Mouse (Mus musculus) kidney, postnatal 25 days (tissue): ENCODE measurements around the gene Spout1.
"Not testable (repeated sequence)": the region's sequence is repeated elsewhere in the genome, so short reads cannot be mapped to it uniquely, and the experiment has no call there.

ENCODE experiments used
- DNase-seq, 2 experiments: peaks; one replicate each; pipeline ENCODE4 v3.0.0; 2021; ENCODE audit warnings: mixed read lengths in 2 of 2

The Spout1 gene

DNA sequence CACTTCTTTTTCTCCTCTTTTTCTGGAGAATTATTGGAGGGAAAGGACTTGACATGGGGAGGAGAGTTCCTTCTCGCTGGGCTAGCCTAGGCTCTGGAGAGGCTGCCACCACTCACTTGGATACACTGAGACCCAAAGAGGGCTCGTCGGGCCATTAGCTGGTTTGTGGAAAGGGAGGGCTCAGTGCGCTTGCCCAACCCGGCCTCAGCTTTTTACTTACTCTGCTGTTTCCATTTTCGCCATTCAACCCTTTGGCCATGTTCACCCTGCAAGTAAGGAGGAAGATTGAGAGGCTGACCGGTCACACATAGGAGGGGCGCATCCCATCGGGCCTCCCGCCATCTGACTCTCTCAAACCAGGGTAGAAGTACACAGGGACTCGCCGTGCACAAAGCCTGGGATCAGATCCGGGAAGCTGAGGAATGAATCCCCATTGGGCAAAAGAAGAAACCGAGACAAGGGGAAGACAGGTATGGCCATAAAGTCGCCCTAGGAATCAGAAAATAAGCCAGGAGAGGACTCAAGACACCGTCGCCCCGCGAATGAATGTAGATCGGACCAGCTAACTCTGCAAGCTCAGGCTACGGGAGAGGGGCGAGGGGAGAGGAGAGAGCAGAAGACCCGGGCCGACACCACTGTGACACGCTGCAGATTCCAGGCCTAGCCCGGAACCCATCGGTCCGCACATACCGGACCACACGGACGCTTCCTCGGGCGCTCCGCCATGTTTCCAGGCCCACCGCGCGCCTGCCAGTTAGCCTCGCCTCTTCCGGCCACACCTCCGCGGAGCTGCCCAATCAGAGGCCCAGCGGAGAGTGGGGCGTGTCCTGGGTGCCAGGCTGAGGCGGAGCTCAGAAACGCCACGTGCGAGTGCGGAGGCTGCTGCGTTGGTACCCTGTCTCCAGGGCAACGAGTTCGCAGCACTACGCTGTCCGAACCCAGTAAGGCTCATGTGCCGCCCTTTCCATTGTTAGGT, at the start of gene Spout1:
Spout1 (minus strand) TSS at position 760 of the 976 bp plus-strand sequence.
- peak; percentile 96 to 98 for DNase-seq

DNA sequence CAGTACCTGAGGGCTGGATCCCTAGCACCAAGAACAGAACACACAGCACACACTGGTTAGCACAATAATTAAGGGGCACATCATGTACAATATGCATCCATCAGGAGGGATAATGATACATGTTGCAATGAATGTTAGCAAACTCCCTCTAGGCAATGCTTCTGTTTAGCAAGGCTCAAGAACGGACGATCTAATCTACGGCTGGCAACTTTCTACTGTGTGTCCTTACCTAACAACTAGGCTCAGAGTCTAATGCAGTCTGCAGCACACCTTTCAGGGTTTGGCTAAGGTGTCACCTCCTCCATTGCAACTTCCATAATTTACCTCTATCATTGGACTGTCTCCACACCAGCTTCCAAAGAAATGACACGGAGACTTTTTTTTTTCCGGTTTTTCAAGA, 38.0 kb upstream of the Spout1 start:
- no peak for DNase-seq

DNA sequence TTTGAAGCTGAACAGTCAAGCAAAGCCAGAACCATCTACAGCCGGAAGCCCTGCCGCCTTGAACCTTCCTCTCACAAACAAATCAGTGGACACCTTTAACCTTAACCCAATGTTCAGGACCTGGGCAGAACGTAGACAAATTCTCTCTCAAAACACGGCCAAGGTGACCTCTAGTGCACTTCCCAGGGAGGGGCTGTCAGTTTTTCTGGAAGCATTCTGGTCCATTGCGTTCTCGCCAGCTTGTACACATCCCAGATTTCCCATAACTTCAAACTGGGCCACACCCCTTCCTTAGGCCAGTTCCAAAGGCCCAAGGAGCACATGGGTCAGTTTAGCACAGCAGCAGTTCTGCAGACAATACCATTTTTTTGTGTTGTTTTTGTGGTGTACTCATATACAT, 37.2 kb upstream of the Spout1 start:
- peak in 1 of 2 experiments; percentile 67 for DNase-seq

DNA sequence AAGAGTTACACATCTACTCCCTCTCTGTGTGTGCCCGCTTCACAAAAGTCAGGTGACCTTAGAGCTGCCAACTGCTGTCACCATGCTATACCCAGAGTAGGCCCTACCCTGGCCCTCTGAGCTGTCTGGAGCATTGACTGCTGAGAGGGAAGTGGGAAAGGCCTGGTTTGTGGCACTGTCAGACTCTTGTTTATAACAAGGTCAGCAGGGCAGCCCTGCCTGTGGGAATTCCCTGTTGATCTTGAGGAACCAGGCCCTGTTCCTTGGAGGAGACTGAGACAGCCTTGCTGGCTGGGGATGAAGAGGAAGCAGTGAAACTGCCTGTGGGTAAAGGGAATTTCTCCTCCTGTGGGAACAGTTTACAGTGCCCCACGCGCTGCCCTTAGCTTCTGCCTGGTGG, 36.5 kb upstream of the Spout1 start:
- DNase-seq, result no peak

DNA sequence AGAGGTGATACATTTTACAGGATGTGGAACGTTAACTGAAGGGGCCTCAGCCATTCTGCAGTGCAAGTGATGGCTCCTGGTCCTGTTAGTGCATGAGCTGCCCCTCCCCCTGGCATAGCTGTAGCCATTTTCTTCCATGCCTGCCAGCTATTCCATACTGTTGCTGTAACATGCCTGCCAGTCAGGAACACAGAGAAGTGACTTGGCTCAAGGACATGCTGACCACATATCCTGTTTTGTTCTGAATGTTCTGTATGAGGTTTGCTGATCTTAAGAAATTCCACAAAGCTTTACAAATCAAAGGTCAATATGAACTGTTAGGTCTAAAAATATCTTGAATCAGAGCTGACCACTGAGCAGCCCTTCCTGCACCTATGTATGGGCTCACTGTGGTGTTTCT, 34.7 kb upstream of the Spout1 start:
- DNase-seq, result peak; percentile 42 to 48

DNA sequence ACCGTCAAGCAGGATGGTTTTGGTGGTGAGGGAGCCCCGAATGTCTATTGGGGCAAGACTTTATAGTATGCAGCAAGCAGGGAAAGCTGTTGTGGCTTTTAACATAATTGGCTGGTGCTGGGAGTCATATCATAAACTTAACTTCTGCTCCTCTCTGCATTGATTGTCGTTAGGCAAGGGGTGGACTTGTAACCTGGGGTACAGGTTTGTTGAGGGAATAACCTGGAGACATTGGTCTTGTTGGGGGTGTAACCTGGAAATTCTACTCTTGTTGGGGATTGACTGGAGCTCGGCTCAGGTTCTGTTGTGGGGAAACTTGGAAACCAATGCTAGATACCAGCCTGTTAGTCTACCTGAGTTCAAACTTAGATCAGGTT, 33.9 kb upstream of the Spout1 start:
- no peak for DNase-seq

DNA sequence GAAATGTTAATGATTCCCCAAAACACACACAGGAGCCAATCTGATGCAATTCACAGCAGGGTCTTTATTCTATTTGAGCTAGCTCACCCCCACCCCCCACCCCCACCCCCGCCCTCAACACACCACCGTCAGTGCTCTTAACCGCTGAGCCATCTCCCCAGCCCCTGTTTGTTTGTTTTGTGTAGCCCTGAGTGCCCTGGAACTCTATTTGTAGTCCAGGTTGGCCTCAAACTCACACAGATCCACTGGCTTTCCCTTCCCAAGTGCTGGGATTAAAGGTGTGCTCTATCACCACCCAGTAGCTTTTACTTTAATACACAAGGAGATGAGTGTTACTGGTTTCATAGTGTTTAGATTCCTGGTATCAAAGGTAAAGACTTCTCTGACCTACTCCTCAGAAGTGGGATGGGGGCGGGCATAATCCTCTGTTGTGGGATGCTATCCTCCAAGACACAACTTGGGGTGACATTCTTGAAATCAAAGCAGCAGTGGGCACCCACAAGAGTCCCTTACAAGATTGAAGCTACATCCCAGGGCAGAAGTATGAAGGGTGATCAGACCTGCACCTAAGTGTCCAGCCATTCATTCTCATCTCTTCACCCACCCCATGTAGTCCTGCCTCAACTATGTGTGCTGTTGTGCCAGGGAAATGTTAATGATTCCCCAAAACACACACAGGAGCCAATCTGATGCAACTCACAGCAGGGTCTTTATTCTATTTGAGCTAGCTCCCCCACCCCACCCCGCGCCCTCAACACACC, 33.3 kb upstream of the Spout1 start:
- DNase-seq, result no peak

DNA sequence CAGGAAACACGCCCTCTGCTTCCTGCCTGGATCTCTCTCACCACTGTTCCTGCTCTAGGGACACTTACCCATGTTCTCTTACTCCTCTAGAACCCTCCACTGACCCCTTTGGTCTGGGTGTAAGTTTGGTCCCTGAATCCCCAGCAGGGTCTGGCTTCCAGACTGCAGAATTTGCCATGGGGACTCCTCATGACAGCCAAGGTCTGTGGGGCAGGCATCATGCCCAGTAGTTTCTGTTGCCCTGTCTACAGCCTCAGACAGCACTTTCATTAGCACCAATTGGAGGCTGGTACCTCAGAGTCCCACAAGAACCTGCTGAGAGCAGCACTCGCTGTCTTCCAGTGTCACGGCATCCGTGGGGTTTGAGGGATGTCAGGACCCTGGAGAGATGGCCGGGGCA, 29.6 kb upstream of the Spout1 start:
- DNase-seq, result no peak

DNA sequence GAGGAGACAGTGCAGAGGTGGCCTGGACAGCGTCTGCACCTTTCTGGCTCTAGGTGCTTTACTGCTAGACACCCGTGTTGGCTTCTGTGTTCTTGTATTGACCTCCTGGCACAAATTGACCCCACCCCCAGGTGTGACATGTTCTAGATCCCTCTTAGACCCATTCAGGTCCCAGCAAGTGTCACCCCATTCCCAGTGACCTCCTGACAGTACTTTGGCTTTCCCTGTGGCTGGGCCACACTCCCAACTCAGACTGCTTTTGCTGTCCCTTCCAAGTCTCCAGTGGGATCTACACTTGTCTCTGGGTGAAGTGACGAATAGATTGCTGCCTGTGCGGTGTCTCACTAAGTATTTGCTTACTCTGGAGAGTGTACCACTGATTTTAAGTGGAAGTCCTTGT, 29.1 kb upstream of the Spout1 start:
- no peak for DNase-seq

DNA sequence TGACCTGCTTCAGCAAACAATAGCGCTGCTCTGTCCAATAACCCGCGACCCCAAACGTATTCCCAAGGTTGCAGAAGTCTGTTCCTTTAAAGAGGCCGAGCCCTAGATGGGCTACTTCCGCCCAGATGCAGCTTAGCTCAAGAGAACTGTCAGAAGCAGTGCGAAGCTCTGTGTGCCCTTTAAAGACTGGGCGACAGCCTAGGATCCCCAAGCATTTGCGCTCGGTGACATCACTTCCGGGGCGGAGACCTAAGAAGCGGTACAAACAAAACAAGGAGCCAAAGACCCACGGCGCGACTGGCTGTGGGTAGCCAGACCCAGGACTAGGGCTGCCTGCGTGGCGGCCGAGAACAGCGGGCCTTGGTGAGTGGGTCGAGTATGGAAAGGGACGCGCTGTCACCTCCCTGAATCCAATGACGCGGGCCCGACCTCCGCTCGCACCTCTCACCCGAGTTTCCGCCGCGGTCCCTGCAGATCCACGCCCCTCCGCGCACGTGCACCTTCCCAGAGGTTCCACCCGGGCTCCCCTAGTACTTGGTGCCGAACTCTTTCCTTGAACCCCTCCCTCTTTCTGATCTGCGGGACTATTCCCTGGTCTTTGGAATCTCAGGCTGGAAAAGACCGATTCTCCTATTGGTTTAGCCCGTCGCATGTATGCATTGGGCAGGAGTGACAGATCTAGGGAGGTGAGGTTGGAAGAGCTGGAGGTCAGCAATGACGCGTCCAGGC, 27.5 kb upstream of the Spout1 start, which contains the start of gene Kyat1:
Kyat1 (minus strand) TSS at position 219 of the 729 bp plus-strand sequence.
- DNase-seq, result peak; percentile 97 to 98

DNA sequence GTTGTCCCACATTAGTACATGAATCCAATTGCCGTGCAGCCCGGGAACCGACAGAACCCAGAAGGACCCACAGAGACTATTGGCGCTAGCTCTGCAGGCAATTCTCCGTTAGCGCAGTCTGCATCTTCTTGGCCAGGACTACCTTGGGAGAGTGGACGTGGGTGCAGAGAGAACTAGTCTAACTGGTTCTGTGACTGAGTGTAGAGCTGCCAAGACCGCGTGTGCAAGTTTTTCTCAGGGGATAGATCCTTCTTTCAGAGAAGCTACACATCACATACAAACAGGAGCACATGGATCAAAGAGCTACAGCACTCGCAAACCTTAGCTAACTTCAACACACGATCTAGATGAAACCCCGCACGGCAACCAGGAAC, 27.0 kb upstream of the Spout1 start:
- peak; percentile 52 to 78 for DNase-seq

DNA sequence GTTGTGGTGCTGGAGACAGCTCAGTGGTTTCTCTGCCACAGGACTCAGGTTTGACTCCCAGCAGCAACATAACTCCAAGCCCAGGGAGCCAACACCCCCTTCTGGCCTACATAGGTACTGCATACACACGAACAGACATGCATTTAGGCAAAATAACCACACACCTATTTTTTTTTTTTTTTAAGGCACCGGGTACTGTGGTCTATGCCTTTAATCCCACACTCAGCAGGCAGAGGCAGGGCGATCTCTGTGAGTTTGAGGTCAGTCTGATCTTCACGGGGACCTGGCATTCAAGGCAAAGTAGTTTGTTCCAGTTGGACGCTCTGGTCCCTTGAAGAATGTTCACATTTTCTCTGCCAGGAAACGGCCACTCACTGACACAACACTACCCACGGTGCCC, 25.2 kb upstream of the Spout1 start:
- DNase-seq, result peak; percentile 34 to 52

DNA sequence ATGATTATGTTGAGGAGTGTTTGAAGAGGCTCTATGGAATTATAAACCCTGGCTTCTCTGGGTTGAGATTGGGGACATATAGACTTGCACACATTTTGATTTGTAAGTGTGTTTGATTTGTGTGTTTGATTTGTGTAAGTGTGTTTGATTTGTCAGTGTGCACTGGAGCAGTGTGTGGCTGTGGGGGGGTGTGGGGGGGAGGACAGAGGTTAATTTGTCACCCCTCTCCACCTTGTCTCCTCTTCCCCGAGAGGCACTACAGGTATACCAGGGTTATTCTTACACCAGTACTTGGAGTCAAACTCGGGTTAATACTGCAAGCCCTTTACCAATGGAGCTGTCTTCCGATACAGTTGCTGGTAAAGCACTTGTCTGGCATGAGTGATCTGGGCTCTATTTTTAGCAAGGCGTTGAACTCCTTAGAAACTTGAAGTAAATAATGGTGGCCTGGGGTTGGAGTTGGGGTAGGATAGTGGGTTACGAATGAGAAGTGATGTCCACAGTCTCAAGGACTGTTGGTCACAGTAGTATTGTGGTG, 22.2 kb upstream of the Spout1 start:
- no peak for DNase-seq

DNA sequence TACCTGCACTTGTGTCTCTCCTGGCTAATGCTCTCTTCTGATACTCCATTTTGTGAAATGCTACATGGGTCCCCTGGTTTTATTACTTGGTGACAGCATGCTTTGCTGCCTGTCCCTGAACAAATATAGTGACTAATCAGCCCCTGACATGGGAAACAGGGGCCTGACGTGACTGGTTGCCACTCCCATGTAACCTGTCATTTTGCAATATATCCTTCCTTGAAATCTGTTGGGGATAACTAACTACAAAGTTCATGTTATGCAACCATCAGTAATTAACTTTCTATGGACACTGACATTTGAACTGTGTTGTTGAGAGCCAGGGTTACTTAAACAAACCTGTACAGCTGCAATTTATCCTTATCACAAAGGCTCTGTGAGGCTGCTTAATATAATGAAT, 21.7 kb upstream of the Spout1 start:
- no peak for DNase-seq

DNA sequence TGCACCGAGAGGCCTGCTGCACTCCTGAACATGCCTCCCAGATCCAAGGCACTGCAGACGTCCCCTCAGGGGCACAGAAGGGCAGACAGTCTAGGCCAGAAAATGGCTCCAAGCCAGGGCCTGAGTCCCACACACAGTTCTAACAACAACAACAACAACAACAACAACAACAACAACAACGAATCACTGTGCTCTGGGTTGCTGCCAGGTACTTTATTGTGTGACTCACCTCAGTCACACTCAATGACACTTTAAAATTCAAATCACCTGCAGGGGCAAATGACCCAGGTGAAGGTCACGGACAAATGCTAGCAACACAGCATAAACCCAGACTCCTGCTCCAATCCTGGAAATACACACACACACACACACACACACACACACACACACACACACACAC, 19.8 kb upstream of the Spout1 start:
- DNase-seq, result peak; percentile 60 to 75

DNA sequence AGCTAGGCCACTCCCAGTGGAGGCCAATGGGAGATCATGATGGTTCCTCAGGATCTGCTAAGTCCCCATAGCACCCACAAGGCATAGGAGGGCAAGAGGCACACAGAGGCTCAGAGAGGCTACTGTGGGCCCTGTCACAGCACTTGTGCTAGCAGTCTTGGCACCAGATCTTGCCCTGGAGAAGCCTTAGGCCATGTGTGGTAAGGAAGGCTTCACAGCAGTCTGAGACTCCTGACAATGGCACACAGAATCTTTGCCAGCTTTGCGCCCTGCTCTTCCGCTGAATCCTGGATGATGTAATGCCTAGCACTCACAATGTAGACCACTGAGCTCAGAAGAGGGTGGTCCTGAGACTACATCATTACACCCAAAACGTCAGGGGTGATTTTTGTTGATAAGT, 16.4 kb upstream of the Spout1 start:
- DNase-seq, result no peak

DNA sequence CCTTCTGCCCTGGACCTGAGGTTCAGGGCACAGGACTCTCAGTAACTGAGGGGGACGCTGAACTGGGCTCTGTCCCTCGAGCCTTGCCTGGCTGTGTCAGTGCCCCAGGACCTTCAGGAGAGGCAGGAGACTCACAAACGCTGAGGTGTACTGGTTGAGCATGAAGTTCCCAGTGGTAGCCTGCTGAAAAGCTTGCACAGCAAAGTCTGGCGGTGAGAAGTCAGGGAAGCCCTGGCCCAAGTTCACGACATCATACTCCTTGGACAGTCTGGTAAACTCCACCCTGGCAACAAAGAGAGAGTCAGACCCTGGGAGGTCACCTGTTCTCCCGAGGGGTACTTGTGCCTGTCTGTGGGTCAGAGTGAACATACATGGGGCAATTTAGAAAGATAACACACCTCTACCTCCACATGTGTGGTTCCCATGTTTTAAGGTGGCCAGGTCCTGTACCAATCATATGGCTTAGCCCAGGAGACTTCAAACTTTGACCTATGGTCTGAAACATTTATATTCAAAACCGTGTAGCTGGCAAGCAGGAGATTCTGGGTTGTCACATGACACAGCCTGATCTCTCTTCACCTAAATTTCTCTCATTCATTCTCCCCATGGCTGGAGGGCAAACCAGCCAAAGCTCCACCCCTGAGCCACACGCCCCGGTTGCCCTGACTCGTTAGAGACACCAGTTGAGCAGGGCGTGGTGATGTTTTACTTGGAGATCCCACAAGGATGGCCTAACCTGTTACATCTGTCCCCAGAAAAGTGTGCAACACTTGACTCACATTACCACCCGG, 13.7 kb upstream of the Spout1 start:
- DNase-seq, result peak; percentile 52 to 84

DNA sequence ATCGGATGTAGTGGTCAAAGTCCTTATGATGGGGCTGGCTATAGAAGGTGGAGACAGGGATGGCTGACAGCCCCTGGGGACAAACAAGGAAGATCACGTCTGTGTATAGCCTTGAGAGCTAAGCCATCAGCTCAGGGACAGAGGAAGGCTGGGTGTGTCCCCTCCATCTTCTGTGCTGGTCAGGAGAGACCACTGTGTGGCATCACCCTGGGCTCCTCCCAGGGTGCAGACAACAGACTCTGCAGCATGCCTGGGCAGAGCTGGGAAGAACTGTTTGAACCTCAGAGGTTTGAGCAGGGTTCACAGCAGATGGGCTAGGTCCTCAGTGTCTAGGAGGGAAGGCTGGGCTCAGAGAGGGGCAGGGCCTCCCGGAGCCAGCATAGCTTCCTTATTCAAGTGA, 7.4 kb upstream of the Spout1 start:
- no peak for DNase-seq

DNA sequence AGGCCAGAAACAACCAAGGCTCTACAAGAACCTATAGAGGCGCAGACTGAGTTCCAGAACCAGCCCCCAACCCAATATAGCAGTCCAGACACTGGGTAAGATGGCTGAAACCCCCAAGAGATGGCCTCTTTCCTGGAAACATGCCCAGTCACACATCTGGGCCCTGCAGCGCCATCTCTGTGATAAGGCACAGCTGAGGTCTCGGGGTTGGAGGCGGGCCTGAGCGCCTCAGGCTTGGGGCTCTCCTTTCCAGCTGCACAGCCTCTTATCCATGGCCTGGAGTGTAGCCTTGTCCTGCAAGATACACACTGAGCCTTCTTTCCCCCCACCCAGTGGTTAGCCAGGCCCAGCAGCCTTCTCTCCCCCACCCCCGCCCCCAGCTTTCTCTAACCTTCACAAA, 7.0 kb upstream of the Spout1 start:
- no peak for DNase-seq

DNA sequence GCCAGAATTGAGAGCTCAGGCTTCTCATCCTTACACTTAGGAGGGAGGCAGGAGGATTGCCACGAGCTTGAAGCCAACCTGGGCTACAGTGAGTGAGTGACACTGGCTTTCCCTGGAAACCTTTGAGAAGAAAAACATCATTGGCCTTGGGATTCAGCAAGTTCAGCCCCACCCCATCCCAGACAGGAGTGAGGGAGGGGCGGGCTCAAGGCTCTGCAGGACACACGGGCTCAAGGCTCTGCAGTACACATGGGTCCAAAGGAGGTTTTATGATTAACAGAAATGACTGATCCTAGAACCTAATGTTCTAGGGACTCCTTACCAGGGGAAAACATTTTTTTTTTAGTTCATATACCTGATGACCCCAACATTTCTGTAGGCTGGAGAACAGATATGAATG, 5.5 kb upstream of the Spout1 start:
- peak; percentile 65 to 90 for DNase-seq

DNA sequence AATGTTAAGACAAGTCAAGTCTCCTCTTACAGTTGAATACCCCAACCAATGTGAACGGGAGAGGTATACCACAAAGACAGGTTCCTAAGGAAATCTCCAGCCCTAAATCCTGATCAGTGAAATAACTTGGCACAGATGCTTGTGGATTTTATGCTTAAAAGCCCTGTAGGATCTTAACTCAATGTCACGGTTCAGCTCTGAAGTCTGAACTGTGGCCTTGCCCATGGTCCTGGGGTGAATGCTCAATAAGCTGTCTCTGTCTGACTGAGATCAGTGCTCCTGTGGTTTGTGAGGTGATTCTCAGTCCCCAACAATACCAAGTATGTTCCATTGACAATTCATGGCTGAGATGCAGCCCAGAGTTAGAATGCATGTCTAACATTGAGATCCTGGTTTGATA, 4.2 kb upstream of the Spout1 start:
- no peak for DNase-seq

DNA sequence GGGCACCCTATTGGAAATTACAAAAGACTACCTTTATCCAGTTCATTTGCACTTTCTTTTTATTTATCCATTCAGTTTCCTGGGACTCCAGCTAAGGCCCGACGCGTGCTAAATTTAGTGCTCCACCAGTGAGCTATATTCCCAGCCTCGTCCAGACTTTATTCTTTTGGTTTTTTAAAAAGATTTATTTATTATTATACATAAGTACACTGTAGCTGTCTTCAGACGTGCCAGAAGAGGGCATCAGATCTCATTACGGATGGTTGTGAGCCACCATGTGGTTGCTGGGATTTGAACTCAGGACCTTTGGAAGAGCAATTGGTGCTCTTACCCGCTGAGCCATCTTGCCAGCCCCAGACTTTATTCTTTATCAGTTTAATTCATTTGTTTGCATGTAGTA, 452 bp upstream of the Spout1 start:
- DNase-seq, result not testable (repeated sequence)
